Mouse (Mus musculus) erythroblast, embryonic 14.5 days (primary cell): ENCODE measurements around the gene Coro2a. TPM values are rescaled to one million over a fixed set of nuclear protein-coding genes. Genes with fewer than 3 reads are reported as not detected.
A peak's percentile ranks its signal among the peaks of the same experiment; 100 is the strongest.

Experiments used
- H3K27me3 ChIP-seq: 2 replicates; pipeline ENCODE4 v1.6.1; 2012; ENCODE audit warnings: inconsistent platforms; ENCODE audit not compliant: control insufficient read depth
- H3K36me3 ChIP-seq: 2 replicates; pipeline ENCODE4 v1.6.1; 2012; ENCODE audit warnings: mild to moderate bottlenecking, inconsistent platforms; ENCODE audit not compliant: control insufficient read depth
- H3K4me1 ChIP-seq: 2 replicates; pipeline ENCODE4 v1.6.1; 2012; ENCODE audit warnings: inconsistent platforms; ENCODE audit not compliant: control insufficient read depth
- H3K4me3 ChIP-seq: replicated peaks from 2 replicates; pipeline ENCODE3; 2012; ENCODE audit warnings: moderate library complexity, mild to moderate bottlenecking, inconsistent platforms
- H3K9me3 ChIP-seq: 2 replicates; pipeline ENCODE4 v1.6.1; 2012; ENCODE audit warnings: low read length, inconsistent platforms, mixed read lengths; ENCODE audit not compliant: control insufficient read depth
- GATA1 ChIP-seq: IDR thresholded peaks from 2 replicates; pipeline ENCODE4 v1.6.1; 2012; ENCODE audit warnings: low read length, inconsistent platforms, mixed read lengths
- TAL1 ChIP-seq: IDR thresholded peaks from 3 replicates; pipeline ENCODE4 v1.6.1; 2012; ENCODE audit warnings: low read length, inconsistent platforms, mixed read lengths
- polyA plus RNA-seq: library from polyadenylated mRNA; stranded (reverse); fragments of >175 nt; gene quantifications from 2 replicates; pipeline ENCODE4 v1.2.3, GENCODE M21; 2012

Coro2a gene
- polyA plus RNA-seq, 1 experiment = 0.21 TPM

DNA sequence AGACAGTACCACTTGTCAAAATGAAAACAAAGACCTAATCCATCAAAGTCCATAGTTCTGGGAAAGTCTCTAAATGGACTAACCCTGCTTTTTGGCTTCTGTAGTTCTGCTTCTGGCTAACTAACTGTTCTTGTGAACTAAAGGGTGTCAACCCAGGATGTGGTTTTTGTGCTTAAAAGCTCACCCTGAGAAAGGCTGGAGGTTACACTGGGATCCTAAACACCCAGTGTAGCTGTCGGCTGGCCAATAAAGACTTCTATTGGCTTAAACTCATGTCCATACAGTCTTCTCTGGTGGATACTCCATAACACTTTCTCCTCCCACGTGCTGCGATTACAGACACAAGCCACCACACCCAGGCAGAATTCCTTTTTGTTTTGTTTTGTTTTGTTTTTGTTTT, 75.8 kb downstream of the Coro2a start:
- Histone ChIP-seq H3K36me3 (peaks cover 14% of the 10 kb centered on the region; the same call in 1 of the 2 replicates), H3K4me3 (no peak overlapping the region), H3K9me3 (peaks cover 5% of the 10 kb centered on the region; the same call in 1 of the 2 replicates), H3K4me1 (peaks cover 34% of the 10 kb centered on the region), H3K27me3 (no peaks in the 10 kb centered on the region)
- no peak for TF ChIP-seq GATA1
- no peak for TF ChIP-seq TAL1

DNA sequence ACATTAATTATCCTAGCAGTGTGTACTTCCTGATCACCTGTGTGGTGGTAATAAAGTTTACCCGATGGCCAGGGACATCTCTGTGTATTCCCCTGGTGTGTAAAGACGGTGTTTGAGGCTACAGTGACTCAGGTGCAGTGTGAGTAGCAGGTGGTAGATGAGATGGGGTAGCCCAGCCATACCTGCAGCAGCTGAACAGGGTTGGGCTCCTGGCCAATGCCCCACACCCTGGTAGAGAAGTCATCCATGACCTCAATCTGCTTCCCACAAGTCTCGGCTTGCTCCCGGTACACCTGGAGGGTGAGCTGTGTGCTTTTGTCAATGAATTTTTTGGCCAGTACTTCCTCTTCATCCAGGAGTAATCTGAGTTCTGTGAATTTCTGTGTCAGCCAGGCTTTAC, 78.7 kb downstream of the Coro2a start:
- peaks cover 5% of the 10 kb centered on the region; the same call in 1 of the 2 replicates for H3K9me3 ChIP-seq
- H3K27me3 ChIP-seq = no peaks in the 10 kb centered on the region
- peaks cover 29% of the 10 kb centered on the region for H3K4me1 ChIP-seq
- no peak overlapping the region for H3K4me3 ChIP-seq
- no peak for TF ChIP-seq TAL1
- no peak for TF ChIP-seq GATA1
- H3K36me3 ChIP-seq = peaks cover 15% of the 10 kb centered on the region; the same call in 1 of the 2 replicates

- H3K36me3 ChIP-seq = peaks cover 17% of the 10 kb centered on the region; the same call in 1 of the 2 replicates
- no peaks in the 10 kb centered on the region for H3K27me3 ChIP-seq
- TF ChIP-seq TAL1 (no peak), GATA1 (no peak)
- H3K4me1 ChIP-seq = peaks cover 12% of the 10 kb centered on the region
- H3K9me3 ChIP-seq = peaks cover 5% of the 10 kb centered on the region; the same call in 1 of the 2 replicates
- H3K4me3 ChIP-seq = no peak overlapping the region
Observed at GRCm38 (mm10) chr4:46521457-46521856, 80.5 kb downstream of the Coro2a start.

GRCm38 (mm10) chr4:46520491-46520890, 81.5 kb downstream of the Coro2a start:
- Histone ChIP-seq H3K4me3 (no peak overlapping the region), H3K27me3 (no peaks in the 10 kb centered on the region), H3K36me3 (peaks cover 17% of the 10 kb centered on the region; the same call in 1 of the 2 replicates), H3K4me1 (peaks cover 6% of the 10 kb centered on the region), H3K9me3 (peaks cover 5% of the 10 kb centered on the region; the same call in 1 of the 2 replicates)
- TF ChIP-seq TAL1 = no peak
- no peak for TF ChIP-seq GATA1

GRCm38 (mm10) chr4:46507736-46508460, 94.1 kb downstream of the Coro2a start:
- H3K27me3 ChIP-seq = peaks cover 15% of the 10 kb centered on the region
- H3K4me1 ChIP-seq = peaks cover 44% of the 10 kb centered on the region
- peak overlapping the region; percentile 76 for H3K4me3 ChIP-seq
- TF ChIP-seq TAL1 (no peak), GATA1 (no peak)
- peaks cover 23% of the 10 kb centered on the region for H3K36me3 ChIP-seq
- peaks cover 3% of the 10 kb centered on the region for H3K9me3 ChIP-seq

GRCm38 (mm10) chr4:46506801-46507610, 95.0 kb downstream of the Coro2a start:
- H3K36me3 ChIP-seq = peaks cover 32% of the 10 kb centered on the region
- peaks cover 49% of the 10 kb centered on the region for H3K4me1 ChIP-seq
- peaks cover 3% of the 10 kb centered on the region for H3K9me3 ChIP-seq
- peak overlapping the region; percentile 76 for H3K4me3 ChIP-seq
- H3K27me3 ChIP-seq = peaks cover 15% of the 10 kb centered on the region
- TF ChIP-seq TAL1 = no peak
- no peak for TF ChIP-seq GATA1

DNA sequence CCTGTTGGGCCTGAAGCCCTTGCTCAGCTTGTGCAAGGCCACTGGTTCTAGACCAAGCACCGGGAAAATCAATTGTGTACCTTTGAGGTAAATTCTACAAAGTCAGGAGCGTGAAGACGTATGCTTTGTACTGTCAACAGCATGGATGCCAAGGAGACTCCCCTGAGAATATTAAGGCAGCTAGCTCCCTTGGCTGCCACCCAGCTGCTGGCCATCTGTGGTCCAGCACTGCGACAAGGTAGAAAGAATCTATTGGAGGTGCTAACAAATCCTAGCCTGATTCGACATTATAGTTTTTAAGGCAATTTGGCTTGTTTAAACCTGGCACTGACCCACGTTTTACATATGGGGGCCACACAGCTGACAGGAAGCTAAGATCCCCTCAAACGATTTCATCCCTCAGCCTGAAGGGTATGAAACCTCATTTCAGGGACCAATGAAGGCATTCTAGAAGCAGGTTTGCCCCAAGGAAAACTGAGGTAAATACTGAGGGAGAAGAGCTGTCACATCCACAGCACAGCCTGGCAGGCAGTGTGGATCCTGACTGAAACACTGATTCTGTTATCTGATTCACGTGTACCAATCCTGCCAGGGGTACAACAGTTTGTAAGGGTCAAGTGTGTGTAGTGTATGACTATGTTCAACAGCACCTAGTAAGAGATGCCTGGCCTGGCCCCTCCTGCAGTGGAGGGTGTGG, 96.5 kb downstream of the Coro2a start:
- Histone ChIP-seq H3K36me3 (peaks cover 47% of the 10 kb centered on the region), H3K27me3 (peaks cover 15% of the 10 kb centered on the region), H3K4me3 (no peak overlapping the region), H3K4me1 (peaks cover 56% of the 10 kb centered on the region), H3K9me3 (no peaks in the 10 kb centered on the region; the same call in 1 of the 2 replicates)
- TF ChIP-seq GATA1 = no peak
- TF ChIP-seq TAL1 = no peak

GRCm38 (mm10) chr4:46503881-46504280, 98.1 kb downstream of the Coro2a start:
- H3K4me1 ChIP-seq = peaks cover 61% of the 10 kb centered on the region
- no peaks in the 10 kb centered on the region for H3K9me3 ChIP-seq
- peaks cover 15% of the 10 kb centered on the region for H3K27me3 ChIP-seq
- H3K4me3 ChIP-seq = no peak overlapping the region
- peaks cover 62% of the 10 kb centered on the region for H3K36me3 ChIP-seq
- TF ChIP-seq GATA1 (no peak), TAL1 (no peak)
